Mouse (Mus musculus): ENCODE measurements around the gene Grin2d. TPM values are rescaled to one million over a fixed set of nuclear protein-coding genes. Genes with fewer than 3 reads are reported as not detected.

Gene Grin2d
- polyA plus RNA-seq, 1 experiment from 2014 or later: 1.5 TPM

DNA sequence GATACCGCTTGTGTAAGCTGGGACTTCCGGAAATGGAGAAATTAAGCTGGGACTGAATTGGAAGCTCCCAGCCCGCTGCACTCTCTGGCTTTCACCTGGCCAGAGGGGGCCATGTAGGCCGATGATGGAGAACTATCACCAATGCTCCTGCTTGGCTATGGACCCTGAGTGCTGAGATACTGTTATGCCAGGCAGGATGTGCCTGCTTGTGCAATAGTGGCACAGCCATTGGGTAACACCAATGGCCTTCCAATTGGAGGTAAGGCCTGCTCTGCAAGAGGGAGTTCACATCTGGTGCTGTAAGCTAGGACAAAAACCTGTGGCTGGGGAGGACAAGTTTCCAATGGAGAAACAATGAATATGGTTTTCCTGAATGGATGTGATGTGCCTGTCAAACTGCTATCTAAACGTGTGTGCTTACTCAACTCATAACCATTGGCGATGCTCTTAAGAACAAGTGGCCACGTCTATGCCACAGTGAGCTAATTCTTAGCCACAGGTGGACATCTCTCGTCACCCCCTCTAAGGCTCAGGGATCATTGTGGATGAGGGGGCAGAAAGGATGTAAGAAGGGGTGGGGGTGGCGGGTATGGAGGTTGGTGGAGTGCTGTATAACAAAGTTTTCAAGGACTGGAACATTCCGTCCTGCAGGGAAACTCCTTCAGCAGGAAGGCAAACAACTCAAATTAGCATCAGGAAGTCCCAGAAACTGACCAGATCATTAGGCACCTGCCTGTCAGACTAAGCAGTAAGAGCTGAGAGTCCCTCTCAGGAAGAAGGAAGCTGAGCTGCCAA, 35.0 kb downstream of the Grin2d start:
- Histone ChIP-seq H3K27me3 (peaks cover 59% of the 10 kb centered on the region), H3K27ac (no peak overlapping the region), H3K4me2 (no peak overlapping the region), H3K4me1 (replicated peaks) (no peaks in the 10 kb centered on the region), H3K9me3 (no peaks in the 10 kb centered on the region), H3K9ac (no peak overlapping the region), H3K4me3 (no peak overlapping the region), H3K36me3 (no peaks in the 10 kb centered on the region; the same call in 1 of the 2 replicates)
- WGBS: 88% methylated on average over 10 of the region's 10 CpGs
- no peak for ATAC-seq (ENCODE audit: low FRiP score)

DNA sequence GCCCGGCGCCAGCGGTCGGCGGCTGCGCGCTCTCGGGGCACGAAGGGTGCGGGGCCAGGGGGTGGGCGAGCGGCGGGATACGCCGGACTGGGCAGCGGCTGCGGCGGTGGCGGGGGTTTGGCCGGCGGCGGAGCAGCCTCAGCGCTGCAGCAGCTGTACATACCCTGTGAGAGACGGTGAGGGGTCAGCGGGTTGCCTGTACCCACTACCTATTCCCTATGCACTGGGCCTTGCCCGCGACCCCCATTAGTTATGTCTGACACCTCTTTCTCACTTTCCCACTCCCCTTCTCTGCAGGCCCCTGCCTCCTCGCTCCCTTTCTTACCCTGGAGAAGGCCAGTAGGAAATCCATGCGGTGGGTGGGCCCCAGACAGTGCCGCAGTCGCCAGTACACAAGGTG, 44.3 kb downstream of the Grin2d start:
- WGBS: 5% methylated on average over 12 of the region's 31 CpGs
- ATAC-seq (ENCODE audit: low FRiP score): no peak
- Histone ChIP-seq H3K9ac (peak overlapping the region; percentile 51), H3K27ac (no peak overlapping the region), H3K4me1 (replicated peaks) (peaks cover 40% of the 10 kb centered on the region), H3K4me2 (peak overlapping the region; percentile 51), H3K36me3 (0 out of 2 replicates have a peak, but pooled peaks cover 4% of the 10 kb centered on the region), H3K4me3 (peak overlapping the region; percentile 39), H3K27me3 (peaks cover 67% of the 10 kb centered on the region), H3K9me3 (no peaks in the 10 kb centered on the region)

DNA sequence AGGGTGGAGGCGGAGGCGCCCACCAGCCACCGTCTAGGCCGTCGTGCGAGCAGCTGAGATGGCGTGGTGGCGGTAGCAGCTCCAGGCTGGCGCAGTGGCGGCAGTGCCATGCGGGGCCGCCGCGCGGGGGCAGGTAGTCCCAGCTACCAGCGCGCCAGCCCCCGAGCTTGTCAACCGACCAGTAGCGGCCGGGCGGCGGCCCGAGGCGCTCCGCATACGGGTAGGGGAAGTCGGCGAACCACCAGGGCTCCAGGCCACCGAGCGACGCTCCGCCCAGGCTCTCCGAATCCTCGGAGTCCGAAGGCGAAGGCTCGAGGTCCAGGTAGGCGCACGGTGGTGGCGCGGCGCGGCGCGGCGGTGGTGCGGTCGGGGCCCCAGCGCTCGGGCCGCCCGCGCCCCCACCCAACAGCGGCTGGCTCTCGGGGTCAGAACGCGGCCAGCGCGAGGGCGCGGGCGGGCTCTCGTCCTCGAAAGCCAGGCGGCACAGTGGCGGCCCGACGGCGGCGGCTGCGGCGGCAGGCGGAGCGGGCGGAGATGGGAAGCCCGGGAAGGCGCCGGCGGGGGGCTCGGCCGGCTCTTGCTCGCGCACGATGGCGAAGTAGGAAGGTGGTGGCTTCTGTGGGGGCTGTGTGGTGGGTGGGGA, 44.9 kb downstream of the Grin2d start:
- Histone ChIP-seq H3K4me3 (peak overlapping the region; percentile 39), H3K4me2 (peak overlapping the region; percentile 51), H3K27ac (no peak overlapping the region), H3K9me3 (no peaks in the 10 kb centered on the region), H3K27me3 (peaks cover 67% of the 10 kb centered on the region), H3K9ac (peak overlapping the region; percentile 51), H3K4me1 (replicated peaks) (peaks cover 40% of the 10 kb centered on the region), H3K36me3 (peaks cover 11% of the 10 kb centered on the region)
- WGBS: 2% methylated on average over 80 of the region's 86 CpGs
- no peak for ATAC-seq (ENCODE audit: low FRiP score)

DNA sequence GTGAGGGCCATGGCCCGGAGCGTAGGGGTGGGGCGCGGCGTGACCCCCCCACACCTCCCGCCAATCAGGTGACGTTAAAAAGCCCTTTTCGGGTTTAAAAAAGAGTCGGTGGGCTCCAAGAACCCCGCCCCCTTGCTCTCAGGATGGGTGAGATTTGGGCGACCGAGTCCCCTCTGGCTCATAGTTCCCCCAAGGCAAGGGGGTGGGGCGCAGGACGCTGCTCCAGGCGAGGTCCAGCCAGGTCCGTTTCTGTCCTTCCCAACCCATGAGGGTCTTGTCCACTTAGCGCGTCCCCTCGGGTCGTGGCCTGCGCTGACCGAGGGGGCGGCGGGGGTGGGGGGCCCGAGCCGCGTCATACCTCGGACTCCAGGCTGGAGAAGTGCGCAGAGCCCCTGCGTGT, 45.8 kb downstream of the Grin2d start:
- no peak for ATAC-seq (ENCODE audit: low FRiP score)
- H3K27me3 ChIP-seq: peaks cover 60% of the 10 kb centered on the region
- H3K9ac ChIP-seq: peak overlapping the region; percentile 51; the same call in 1 of the 2 replicates
- H3K36me3 ChIP-seq: peaks cover 19% of the 10 kb centered on the region
- H3K4me1 ChIP-seq (replicated peaks): peaks cover 40% of the 10 kb centered on the region
- no peak overlapping the region for H3K27ac ChIP-seq
- H3K9me3 ChIP-seq: no peaks in the 10 kb centered on the region
- peak overlapping the region; percentile 39 for H3K4me3 ChIP-seq
- WGBS: 8% methylated on average over 30 of the region's 30 CpGs
- H3K4me2 ChIP-seq: peak overlapping the region; percentile 51

DNA sequence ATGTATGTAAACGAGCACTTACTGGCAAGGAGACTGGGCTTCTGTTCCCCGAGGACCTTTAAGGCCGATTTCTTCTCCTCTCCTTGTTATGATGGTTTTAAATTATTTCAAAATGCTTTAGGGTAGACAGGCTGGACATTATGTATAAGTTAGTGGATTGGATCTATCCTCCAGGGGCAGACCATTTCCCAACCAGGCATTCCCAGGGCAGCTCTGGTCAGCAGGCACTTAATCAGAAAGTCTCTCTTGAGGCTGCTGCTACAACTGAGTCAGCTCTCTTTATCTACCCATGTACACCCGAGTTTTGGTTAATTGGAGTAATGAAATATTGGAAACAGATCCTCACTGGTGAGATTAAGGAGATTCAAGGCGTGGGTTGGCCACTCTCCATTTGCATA, 47.1 kb downstream of the Grin2d start:
- peaks cover 31% of the 10 kb centered on the region for H3K36me3 ChIP-seq
- peak overlapping the region; percentile 74; the same call in 1 of the 2 replicates for H3K9ac ChIP-seq
- peaks cover 40% of the 10 kb centered on the region for H3K4me1 ChIP-seq (replicated peaks)

DNA sequence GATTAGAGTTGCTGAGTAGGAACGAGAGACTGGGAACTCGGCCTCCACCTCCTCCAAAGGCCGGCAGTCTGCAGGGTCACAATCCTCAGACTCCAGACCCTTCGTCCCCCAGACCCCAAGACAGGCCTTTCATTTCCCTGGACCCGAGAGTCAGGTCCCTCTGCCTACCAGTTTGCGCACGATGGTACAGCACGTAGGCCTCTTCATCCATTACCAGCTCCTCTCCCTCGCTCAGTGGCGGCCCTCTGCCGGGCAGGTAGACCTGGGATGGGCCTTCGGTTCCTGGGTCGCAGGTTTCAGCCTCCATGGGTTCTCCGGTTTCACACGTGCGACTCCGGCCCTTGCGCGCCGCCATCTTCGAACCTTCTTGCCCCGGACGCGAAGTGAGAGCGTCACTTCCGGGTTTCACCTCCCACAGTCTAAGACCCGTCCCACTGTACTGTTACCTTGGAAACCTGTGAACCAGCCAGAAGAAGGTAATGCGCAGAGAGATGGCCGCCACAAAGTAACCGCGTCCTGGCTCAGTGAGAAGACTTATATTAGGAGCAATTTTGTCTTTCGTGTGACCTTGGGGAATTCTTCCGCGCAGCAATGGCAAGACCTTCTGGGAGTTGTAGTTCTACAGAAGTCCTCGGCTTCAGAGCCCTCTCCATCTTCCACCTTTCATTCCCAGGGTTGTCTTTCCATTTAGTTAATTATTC, 47.6 kb downstream of the Grin2d start, which contains the start of gene Grwd1:
Gene Grwd1, minus strand, starts transcription at position 518 of the 701 bp plus-strand sequence.
- peak; percentile 92 for ATAC-seq (ENCODE audit: low FRiP score)
- Histone ChIP-seq H3K4me2 (peak within 1 kb of the TSS; percentile 87), H3K4me1 (replicated peaks) (peaks cover 40% of the 10 kb centered on the region), H3K9ac (peak within 1 kb of the TSS; percentile 74), H3K4me3 (peak within 1 kb of the TSS; percentile 81), H3K27me3 (peaks cover 42% of the 10 kb centered on the region), H3K27ac (peak within 1 kb of the TSS; percentile 93), H3K9me3 (no peaks in the 10 kb centered on the region), H3K36me3 (peaks cover 36% of the 10 kb centered on the region)
- under 1% methylated on average over 35 of the region's 35 CpGs for WGBS

More for the DNA sequence above, 47.1 kb downstream of the Grin2d start:
- Histone ChIP-seq H3K9me3 (no peaks in the 10 kb centered on the region), H3K27ac (peak overlapping the region; percentile 93), H3K4me2 (peak overlapping the region; percentile 87), H3K4me3 (peak overlapping the region; percentile 81), H3K27me3 (peaks cover 48% of the 10 kb centered on the region)
- peak; percentile 45 for ATAC-seq (ENCODE audit: low FRiP score)
- 20% methylated on average over 5 of the region's 5 CpGs for WGBS

DNA sequence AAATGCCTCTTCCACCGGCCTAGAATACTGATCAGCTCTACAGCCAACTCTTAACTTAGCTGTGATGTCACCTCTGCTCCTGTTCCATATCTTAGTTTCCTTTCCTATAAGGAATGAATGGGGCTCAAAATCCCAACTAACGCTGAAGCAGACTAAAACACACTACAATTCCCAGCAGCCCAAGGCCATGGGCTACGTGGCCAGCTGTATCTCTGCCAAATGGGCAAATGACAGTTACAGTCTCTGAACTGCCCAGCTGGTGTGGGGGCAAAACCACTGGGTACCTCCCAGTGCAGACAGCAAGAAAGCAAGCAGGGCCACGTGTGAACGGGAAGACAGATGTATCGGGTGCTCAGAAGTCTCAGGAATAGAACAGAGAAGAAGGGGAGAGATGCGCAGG, 51.5 kb downstream of the Grin2d start:
- Histone ChIP-seq H3K36me3 (peaks cover 68% of the 10 kb centered on the region), H3K4me3 (no peak overlapping the region), H3K4me2 (no peak overlapping the region), H3K4me1 (replicated peaks) (peaks cover 17% of the 10 kb centered on the region), H3K27ac (no peak overlapping the region), H3K9me3 (no peaks in the 10 kb centered on the region), H3K9ac (no peak overlapping the region), H3K27me3 (peaks cover 3% of the 10 kb centered on the region)
- 94% methylated on average over 7 of the region's 7 CpGs for WGBS
- ATAC-seq (ENCODE audit: low FRiP score): no peak

DNA sequence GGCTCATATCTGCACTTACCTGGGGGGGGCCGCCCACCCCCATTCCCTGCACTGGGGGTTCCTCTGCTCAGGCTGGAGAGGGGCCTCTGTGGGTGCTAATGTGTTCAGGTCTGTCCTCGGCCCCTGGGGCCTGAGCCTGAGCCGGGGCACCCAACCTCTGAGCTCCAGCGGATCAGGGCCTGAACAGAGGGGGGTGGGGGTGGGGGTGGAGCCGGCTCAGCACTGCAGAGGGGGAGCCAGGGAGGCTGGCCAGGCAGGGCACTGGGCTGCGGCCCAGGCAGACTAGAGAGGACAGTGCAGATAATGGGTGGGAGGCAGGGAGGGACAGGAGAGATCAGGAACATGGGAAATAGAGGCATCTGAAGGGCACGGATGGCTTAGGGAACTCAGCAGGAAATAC, 53.6 kb downstream of the Grin2d start, which contains the start of gene Kcnj14:
Gene Kcnj14, minus strand, starts transcription at position 185 of the 400 bp plus-strand sequence.
- peaks cover 10% of the 10 kb centered on the region for H3K27me3 ChIP-seq
- H3K4me2 ChIP-seq: no peak within 1 kb of the TSS
- H3K27ac ChIP-seq: no peak within 1 kb of the TSS
- H3K36me3 ChIP-seq: peaks cover 68% of the 10 kb centered on the region
- no peaks in the 10 kb centered on the region for H3K9me3 ChIP-seq
- WGBS: 81% methylated on average over 7 of the region's 7 CpGs
- H3K4me3 ChIP-seq: no peak within 1 kb of the TSS
- no peak for ATAC-seq (ENCODE audit: low FRiP score)
- peaks cover under 1% of the 10 kb centered on the region; the same call in 1 of the 2 replicates for H3K4me1 ChIP-seq (replicated peaks)
- peak within 1 kb of the TSS; percentile 29 for H3K9ac ChIP-seq

DNA sequence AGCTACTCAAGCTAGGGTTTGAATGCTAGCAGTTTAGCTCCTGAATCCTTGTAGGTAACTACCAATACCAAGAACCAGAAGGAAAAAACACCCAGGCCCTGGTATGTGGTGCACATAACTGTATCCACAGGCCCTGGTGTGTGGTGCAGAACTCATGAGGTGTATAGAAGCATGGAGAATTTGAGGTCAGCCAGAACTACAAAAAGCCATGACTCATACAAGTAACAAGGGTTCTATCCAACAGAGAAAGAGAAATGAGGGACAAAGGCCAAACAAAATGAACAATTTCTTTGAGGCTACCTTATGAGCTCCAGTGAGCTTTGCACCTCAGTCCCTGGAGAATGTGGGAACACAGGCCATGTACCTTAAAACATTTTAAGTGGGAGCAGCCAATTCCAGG, 57.3 kb downstream of the Grin2d start:
- ATAC-seq (ENCODE audit: low FRiP score): no peak
- Histone ChIP-seq H3K4me1 (replicated peaks) (peaks cover 2% of the 10 kb centered on the region), H3K4me3 (no peak overlapping the region), H3K36me3 (peaks cover 35% of the 10 kb centered on the region), H3K27ac (no peak overlapping the region), H3K4me2 (no peak overlapping the region), H3K9me3 (no peaks in the 10 kb centered on the region), H3K9ac (no peak overlapping the region), H3K27me3 (peaks cover 24% of the 10 kb centered on the region)

DNA sequence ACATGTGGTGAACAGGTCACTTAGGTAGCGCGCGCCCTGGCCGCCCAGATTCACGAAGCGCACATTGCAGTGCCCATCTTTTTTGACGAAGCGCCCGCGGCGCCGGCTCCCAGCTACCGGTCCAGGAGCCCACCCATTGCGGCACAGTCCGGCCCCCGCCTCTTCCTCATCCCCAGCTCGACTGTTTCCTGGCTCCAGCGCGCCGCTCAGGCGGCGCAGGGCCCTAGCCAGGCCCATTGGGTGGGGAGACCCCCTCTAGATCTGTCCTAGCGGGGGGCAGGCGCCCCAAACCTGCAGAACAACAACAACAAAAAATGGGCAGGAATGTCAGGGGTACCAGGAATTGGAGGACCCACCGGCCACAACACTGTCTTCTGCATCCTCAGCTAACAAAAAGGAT, 58.3 kb downstream of the Grin2d start:
- no peaks in the 10 kb centered on the region for H3K9me3 ChIP-seq
- H3K27me3 ChIP-seq: peaks cover 24% of the 10 kb centered on the region
- peak overlapping the region; percentile 17; the same call in 1 of the 2 replicates for H3K4me2 ChIP-seq
- no peak overlapping the region for H3K27ac ChIP-seq
- H3K4me1 ChIP-seq (replicated peaks): peaks cover 13% of the 10 kb centered on the region
- H3K4me3 ChIP-seq: 0 out of 2 replicates have a peak overlapping the region, but pooled peaks have one; percentile 5
- WGBS: 14% methylated on average over 25 of the region's 25 CpGs
- H3K9ac ChIP-seq: no peak overlapping the region
- no peak for ATAC-seq (ENCODE audit: low FRiP score)
- peaks cover 25% of the 10 kb centered on the region for H3K36me3 ChIP-seq

DNA sequence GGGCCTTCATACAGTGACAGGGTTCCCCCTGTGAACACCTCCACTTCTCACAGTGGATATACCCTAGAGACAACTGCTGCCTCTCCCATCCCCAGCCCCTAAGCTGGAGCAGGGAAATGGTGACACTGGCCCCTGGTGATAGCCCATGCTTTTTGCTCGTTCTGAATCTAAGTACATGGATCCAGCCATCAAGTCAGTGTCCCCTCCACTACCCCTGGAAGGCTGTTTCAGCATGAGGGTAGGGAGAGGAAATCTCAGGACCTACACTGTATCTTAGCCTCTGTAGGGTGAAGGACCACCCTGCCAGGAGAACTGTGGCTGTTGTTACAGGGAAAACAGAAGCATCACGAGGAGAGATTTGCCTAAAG, 62.2 kb downstream of the Grin2d start:
- no peak for ATAC-seq (ENCODE audit: low FRiP score)
- Histone ChIP-seq H3K27me3 (peaks cover 24% of the 10 kb centered on the region), H3K27ac (no peak overlapping the region), H3K4me2 (no peak overlapping the region), H3K36me3 (peaks cover 20% of the 10 kb centered on the region), H3K4me3 (no peak overlapping the region), H3K9me3 (no peaks in the 10 kb centered on the region), H3K4me1 (replicated peaks) (peaks cover 35% of the 10 kb centered on the region), H3K9ac (0 out of 2 replicates have a peak overlapping the region, but pooled peaks have one; percentile 60)
- WGBS: 59% methylated on average over 2 of the region's 2 CpGs

Measured in hindbrain, embryonic 13.5 days (tissue).